Mouse (Mus musculus): ENCODE data around the gene Dupd1. TPM values are rescaled to one million over a fixed set of nuclear protein-coding genes. Genes with fewer than 3 reads are reported as not detected.

Dupd1 gene
- polyA plus RNA-seq, 1 experiment from 2014 or later = not detected

- no peaks in the 10 kb centered on the region for H3K36me3 ChIP-seq (ENCODE audit: control insufficient read depth, insufficient read depth, low read length)
- no peak overlapping the region for H3K27ac ChIP-seq (ENCODE audit: low read depth, low read length)
- 56% methylated on average over 12 of the region's 12 CpGs for WGBS
- no peak overlapping the region for H3K4me2 ChIP-seq
- ATAC-seq (ENCODE audit: low FRiP score) (no peak), DNase-seq (ENCODE audit: low spot score, missing footprints) (no peak)
- peaks cover 3% of the 10 kb centered on the region; the same call in 1 of the 2 replicates for H3K4me1 ChIP-seq (ENCODE audit: control insufficient read depth, insufficient read depth, low read length)
- H3K27me3 ChIP-seq (ENCODE audit: control insufficient read depth, insufficient read depth, low read length) = no peaks in the 10 kb centered on the region
- H3K9me3 ChIP-seq (ENCODE audit: control insufficient read depth, low read length) = no peaks in the 10 kb centered on the region
- no peak overlapping the region for H3K9ac ChIP-seq (ENCODE audit: low read length)
- H3K4me3 ChIP-seq (ENCODE audit: low read depth, low read length) = no peak overlapping the region
These were observed 7.4 kb downstream of the Dupd1 start for GRCm38 (mm10) chr14:21706759-21707571.

- Histone ChIP-seq H3K36me3 (ENCODE audit: control insufficient read depth, insufficient read depth, low read length) (no peaks in the 10 kb centered on the region), H3K4me3 (ENCODE audit: low read depth, low read length) (no peak overlapping the region), H3K27ac (ENCODE audit: low read depth, low read length) (no peak overlapping the region), H3K9me3 (ENCODE audit: control insufficient read depth, low read length) (no peaks in the 10 kb centered on the region), H3K4me2 (no peak overlapping the region), H3K9ac (ENCODE audit: low read length) (no peak overlapping the region), H3K4me1 (ENCODE audit: control insufficient read depth, insufficient read depth, low read length) (peaks cover 3% of the 10 kb centered on the region; the same call in 1 of the 2 replicates), H3K27me3 (ENCODE audit: control insufficient read depth, insufficient read depth, low read length) (no peaks in the 10 kb centered on the region)
- 89% methylated on average over 2 of the region's 2 CpGs for WGBS
- no peak for DNase-seq (ENCODE audit: low spot score, missing footprints)
- no peak for ATAC-seq (ENCODE audit: low FRiP score)
These were observed 8.9 kb downstream of the Dupd1 start for GRCm38 (mm10) chr14:21705462-21705861.

- Histone ChIP-seq H3K36me3 (ENCODE audit: control insufficient read depth, insufficient read depth, low read length) (no peaks in the 10 kb centered on the region), H3K4me2 (no peak overlapping the region), H3K9ac (ENCODE audit: low read length) (no peak overlapping the region), H3K9me3 (ENCODE audit: control insufficient read depth, low read length) (no peaks in the 10 kb centered on the region), H3K4me1 (ENCODE audit: control insufficient read depth, insufficient read depth, low read length) (peaks cover 3% of the 10 kb centered on the region; the same call in 1 of the 2 replicates), H3K27ac (ENCODE audit: low read depth, low read length) (no peak overlapping the region), H3K27me3 (ENCODE audit: control insufficient read depth, insufficient read depth, low read length) (no peaks in the 10 kb centered on the region), H3K4me3 (ENCODE audit: low read depth, low read length) (no peak overlapping the region)
- WGBS = 90% methylated on average over 5 of the region's 5 CpGs
- ATAC-seq (ENCODE audit: low FRiP score) (no peak), DNase-seq (ENCODE audit: low spot score, missing footprints) (no peak)
These were observed 11.1 kb downstream of the Dupd1 start for GRCm38 (mm10) chr14:21703255-21703654.

GRCm38 (mm10) chr14:21702691-21703090 lies 11.7 kb downstream of the Dupd1 start:
- no peak overlapping the region for H3K4me2 ChIP-seq
- H3K27me3 ChIP-seq (ENCODE audit: control insufficient read depth, insufficient read depth, low read length) = no peaks in the 10 kb centered on the region
- no peaks in the 10 kb centered on the region for H3K9me3 ChIP-seq (ENCODE audit: control insufficient read depth, low read length)
- no peak for DNase-seq (ENCODE audit: low spot score, missing footprints)
- H3K4me3 ChIP-seq (ENCODE audit: low read depth, low read length) = no peak overlapping the region
- H3K27ac ChIP-seq (ENCODE audit: low read depth, low read length) = no peak overlapping the region
- H3K9ac ChIP-seq (ENCODE audit: low read length) = no peak overlapping the region
- 97% methylated on average over 8 of the region's 8 CpGs for WGBS
- H3K36me3 ChIP-seq (ENCODE audit: control insufficient read depth, insufficient read depth, low read length) = no peaks in the 10 kb centered on the region
- no peak for ATAC-seq (ENCODE audit: low FRiP score)
- peaks cover 3% of the 10 kb centered on the region; the same call in 1 of the 2 replicates for H3K4me1 ChIP-seq (ENCODE audit: control insufficient read depth, insufficient read depth, low read length)

- Histone ChIP-seq H3K9me3 (ENCODE audit: control insufficient read depth, low read length) (peaks cover 4% of the 10 kb centered on the region; the same call in 1 of the 2 replicates), H3K4me2 (no peak overlapping the region), H3K27me3 (ENCODE audit: control insufficient read depth, insufficient read depth, low read length) (no peaks in the 10 kb centered on the region), H3K36me3 (ENCODE audit: control insufficient read depth, insufficient read depth, low read length) (no peaks in the 10 kb centered on the region), H3K27ac (ENCODE audit: low read depth, low read length) (no peak overlapping the region), H3K9ac (ENCODE audit: low read length) (no peak overlapping the region), H3K4me1 (ENCODE audit: control insufficient read depth, insufficient read depth, low read length) (no peaks in the 10 kb centered on the region), H3K4me3 (ENCODE audit: low read depth, low read length) (no peak overlapping the region)
- ATAC-seq (ENCODE audit: low FRiP score) (no peak), DNase-seq (ENCODE audit: low spot score, missing footprints) (no peak)
- 84% methylated on average over 7 of the region's 7 CpGs for WGBS
These were observed 18.1 kb downstream of the Dupd1 start for GRCm38 (mm10) chr14:21696186-21696830.

- no peak overlapping the region for H3K27ac ChIP-seq (ENCODE audit: low read depth, low read length)
- no peak overlapping the region for H3K4me3 ChIP-seq (ENCODE audit: low read depth, low read length)
- no peaks in the 10 kb centered on the region for H3K27me3 ChIP-seq (ENCODE audit: control insufficient read depth, insufficient read depth, low read length)
- no peak overlapping the region for H3K4me2 ChIP-seq
- ATAC-seq (ENCODE audit: low FRiP score) (no peak), DNase-seq (ENCODE audit: low spot score, missing footprints) (no peak)
- no peaks in the 10 kb centered on the region for H3K36me3 ChIP-seq (ENCODE audit: control insufficient read depth, insufficient read depth, low read length)
- no peaks in the 10 kb centered on the region for H3K4me1 ChIP-seq (ENCODE audit: control insufficient read depth, insufficient read depth, low read length)
- WGBS = 84% methylated on average over 6 of the region's 6 CpGs
- H3K9me3 ChIP-seq (ENCODE audit: control insufficient read depth, low read length) = peaks cover 4% of the 10 kb centered on the region; the same call in 1 of the 2 replicates
- H3K9ac ChIP-seq (ENCODE audit: low read length) = no peak overlapping the region
These were observed 19.4 kb downstream of the Dupd1 start for GRCm38 (mm10) chr14:21695020-21695419.

GRCm38 (mm10) chr14:21691070-21691469 lies 23.3 kb downstream of the Dupd1 start:
- Histone ChIP-seq H3K27ac (ENCODE audit: low read depth, low read length) (no peak overlapping the region), H3K9ac (ENCODE audit: low read length) (no peak overlapping the region), H3K9me3 (ENCODE audit: control insufficient read depth, low read length) (peaks cover 4% of the 10 kb centered on the region; the same call in 1 of the 2 replicates), H3K4me3 (ENCODE audit: low read depth, low read length) (no peak overlapping the region), H3K36me3 (ENCODE audit: control insufficient read depth, insufficient read depth, low read length) (no peaks in the 10 kb centered on the region), H3K4me2 (no peak overlapping the region), H3K27me3 (ENCODE audit: control insufficient read depth, insufficient read depth, low read length) (no peaks in the 10 kb centered on the region; the same call in 1 of the 2 replicates), H3K4me1 (ENCODE audit: control insufficient read depth, insufficient read depth, low read length) (peaks cover 6% of the 10 kb centered on the region; the same call in 1 of the 2 replicates)
- 90% methylated on average over 3 of the region's 3 CpGs for WGBS
- no peak for ATAC-seq (ENCODE audit: low FRiP score)
- no peak for DNase-seq (ENCODE audit: low spot score, missing footprints)

GRCm38 (mm10) chr14:21686376-21687279 lies 27.7 kb downstream of the Dupd1 start:
- peak overlapping the region; percentile 23 for H3K4me3 ChIP-seq (ENCODE audit: low read depth, low read length)
- no peak overlapping the region for H3K27ac ChIP-seq (ENCODE audit: low read depth, low read length)
- H3K4me1 ChIP-seq (ENCODE audit: control insufficient read depth, insufficient read depth, low read length) = peaks cover 14% of the 10 kb centered on the region
- peak; percentile 88 for DNase-seq (ENCODE audit: low spot score, missing footprints)
- peak overlapping the region; percentile 45 for H3K4me2 ChIP-seq
- H3K36me3 ChIP-seq (ENCODE audit: control insufficient read depth, insufficient read depth, low read length) = no peaks in the 10 kb centered on the region
- 8% methylated on average over 49 of the region's 49 CpGs for WGBS
- ATAC-seq (ENCODE audit: low FRiP score) = peak; percentile 25; the same call in 1 of the 2 replicates
- peak overlapping the region; percentile 38; the same call in 1 of the 2 replicates for H3K9ac ChIP-seq (ENCODE audit: low read length)
- no peaks in the 10 kb centered on the region; the same call in 1 of the 2 replicates for H3K27me3 ChIP-seq (ENCODE audit: control insufficient read depth, insufficient read depth, low read length)
- H3K9me3 ChIP-seq (ENCODE audit: control insufficient read depth, low read length) = no peaks in the 10 kb centered on the region

Data from midbrain, embryonic 11.5 days (tissue).